Mouse (Mus musculus): ENCODE data around the gene Mageb3.
"Not testable (repeated sequence)": the region's sequence is repeated elsewhere in the genome, so short reads cannot be mapped to it uniquely, and the experiment has no call there.

Mageb3 gene

GRCm38 (mm10) chr2:121955765-121956223 is at the start of gene Mageb3, which contains the start of gene Ctdspl2:
TSS of gene Mageb3 (minus strand) at chr2:121956092.
TSS of gene Ctdspl2 (plus strand) at chr2:121956001.
- DNase-seq (ENCODE audit: inconsistent age in 2 of 2, low spot score in 1 of 2), result peak; percentile 98

- DNase-seq (ENCODE audit: inconsistent age in 2 of 2, low spot score in 1 of 2), result no peak
Measured at GRCm38 (mm10) chr2:121995738-121996137, 39.8 kb upstream of the Mageb3 start.

GRCm38 (mm10) chr2:121957216-121957792 is 1.4 kb upstream of the Mageb3 start:
- peak in 1 of 2 experiments; percentile 41 for DNase-seq (ENCODE audit: inconsistent age in 2 of 2, low spot score in 1 of 2)

GRCm38 (mm10) chr2:121956224-121957018 is 529 bp upstream of the Mageb3 start:
- DNase-seq (ENCODE audit: inconsistent age in 2 of 2, low spot score in 1 of 2), result peak; percentile 96 to 99

- peak; percentile 13 to 30 for DNase-seq (ENCODE audit: inconsistent age in 2 of 2, low spot score in 1 of 2)
Measured at GRCm38 (mm10) chr2:121954971-121955656, 778 bp downstream of the Mageb3 start.

GRCm38 (mm10) chr2:121943364-121943763 is 12.5 kb downstream of the Mageb3 start:
- no peak for DNase-seq (ENCODE audit: inconsistent age in 2 of 2, low spot score in 1 of 2)

- DNase-seq (ENCODE audit: inconsistent age in 2 of 2, low spot score in 1 of 2), result not testable (repeated sequence)
Measured at GRCm38 (mm10) chr2:121937624-121938023, 18.3 kb downstream of the Mageb3 start.

- DNase-seq (ENCODE audit: inconsistent age in 2 of 2, low spot score in 1 of 2), result peak in 1 of 2 experiments; percentile 38
Measured at GRCm38 (mm10) chr2:121916047-121916970, 39.6 kb downstream of the Mageb3 start.

GRCm38 (mm10) chr2:121909975-121910374 is 45.9 kb downstream of the Mageb3 start:
- no peak for DNase-seq (ENCODE audit: inconsistent age in 2 of 2, low spot score in 1 of 2)
